Mouse (Mus musculus) erythroblast, adult 5-6 weeks (primary cell): ENCODE data around the gene Gm11554. TPM values are rescaled to one million over a fixed set of nuclear protein-coding genes. Genes with fewer than 3 reads are reported as not detected.
"Not testable (repeated sequence)": the region's sequence is repeated elsewhere in the genome, so short reads cannot be mapped to it uniquely, and the experiment has no call there.

Experiments
- ATAC-seq: replicated peaks from 2 replicates; pipeline ENCODE4 v1.8.0; 2016; ENCODE audit warnings: moderate number of reproducible peaks, mild to moderate bottlenecking, moderate TSS enrichment, inconsistent platforms; ENCODE audit not compliant: poor library complexity, low FRiP score, severe bottlenecking
- total RNA-seq, 2 experiments: library from RNA; stranded (forward) in 1 of 2; stranded (reverse) in 1 of 2; fragments of 150-400 nt in 1 of 2; fragments of 200-764, 138-1000 nt in 1 of 2; gene quantifications; 2 replicates each; pipeline versions ENCODE4 v1.2.3 to v1.2.4; 2015 to 2017; ENCODE audit warnings: low replicate concordance in 2 of 2

Gene Gm11554
- not detected in 2 replicates for total RNA-seq (2015; ENCODE audit: low replicate concordance)
- not detected in 2 replicates for total RNA-seq (2017; ENCODE audit: low replicate concordance)

- not testable (repeated sequence) for ATAC-seq
Observed at GRCm38 (mm10) chr11:99804346-99804745, at the start of gene Gm11554. Gene Gm11554, minus strand, starts transcription at chr11:99804446.

- ATAC-seq = no peak
Observed at GRCm38 (mm10) chr11:99851508-99851907, 47.3 kb upstream of the Gm11554 start, which contains the start of gene Krtap4-16. Gene Krtap4-16, minus strand, starts transcription at chr11:99851608.

GRCm38 (mm10) chr11:99846746-99847145, 42.5 kb upstream of the Gm11554 start:
- no peak for ATAC-seq

- ATAC-seq = no peak
Observed at GRCm38 (mm10) chr11:99842185-99842584, 37.9 kb upstream of the Gm11554 start.

- no peak for ATAC-seq
Observed at GRCm38 (mm10) chr11:99837966-99838365, 33.7 kb upstream of the Gm11554 start, which contains the start of gene 2300003K06Rik. Gene 2300003K06Rik, minus strand, starts transcription at chr11:99838066.

GRCm38 (mm10) chr11:99815566-99815965, 11.3 kb upstream of the Gm11554 start, which contains the start of gene Gm11564:
Gene Gm11564, minus strand, starts transcription at chr11:99815666.
- not testable (repeated sequence) for ATAC-seq

- ATAC-seq = not testable (repeated sequence)
Observed at GRCm38 (mm10) chr11:99809792-99810191, 5.5 kb upstream of the Gm11554 start, which contains the start of gene Krtap4-13. Gene Krtap4-13, minus strand, starts transcription at chr11:99809892.

GRCm38 (mm10) chr11:99798832-99799231, 5.4 kb downstream of the Gm11554 start, which contains the start of gene Gm11569:
Gene Gm11569, minus strand, starts transcription at chr11:99798932.
- ATAC-seq = not testable (repeated sequence)

GRCm38 (mm10) chr11:99793367-99793766, 10.9 kb downstream of the Gm11554 start, which contains the start of gene Gm11596:
Gene Gm11596, minus strand, starts transcription at chr11:99793467.
- ATAC-seq = no peak

- not testable (repeated sequence) for ATAC-seq
Observed at GRCm38 (mm10) chr11:99784900-99785299, 19.3 kb downstream of the Gm11554 start, which contains the start of gene Krtap4-9. Gene Krtap4-9, plus strand, starts transcription at chr11:99785200.

GRCm38 (mm10) chr11:99780604-99781003, 23.6 kb downstream of the Gm11554 start, which contains the start of gene Krtap4-8:
Gene Krtap4-8, minus strand, starts transcription at chr11:99780704.
- no peak for ATAC-seq

GRCm38 (mm10) chr11:99778401-99778800, 25.8 kb downstream of the Gm11554 start:
- no peak for ATAC-seq

- ATAC-seq = not testable (repeated sequence)
Observed at GRCm38 (mm10) chr11:99772813-99773212, 31.4 kb downstream of the Gm11554 start, which contains the start of gene Gm11595. Gene Gm11595, minus strand, starts transcription at chr11:99772913.

- no peak for ATAC-seq
Observed at GRCm38 (mm10) chr11:99768410-99768809, 35.8 kb downstream of the Gm11554 start.

GRCm38 (mm10) chr11:99758877-99759276, 45.4 kb downstream of the Gm11554 start:
- ATAC-seq = no peak

Other genes with a start within 250 kb of the Gm11554 start
Only the 30 nearest of the 43 such genes appear.
- gene Krtap2-4, start 189.6 kb downstream of the Gm11554 start, total RNA-seq (2015; ENCODE audit: low replicate concordance) = not detected in 2 replicates
- not detected in 2 replicates for gene Krtap2-4, start 189.6 kb downstream of the Gm11554 start, total RNA-seq (2017; ENCODE audit: low replicate concordance)
- not detected in 2 replicates for gene Gm11562, start 184.0 kb downstream of the Gm11554 start, total RNA-seq (2015; ENCODE audit: low replicate concordance)
- not detected in 2 replicates for gene Gm11562, start 184.0 kb downstream of the Gm11554 start, total RNA-seq (2017; ENCODE audit: low replicate concordance)
- not detected in 2 replicates for gene Krtap4-1, start 176.2 kb downstream of the Gm11554 start, total RNA-seq (2015; ENCODE audit: low replicate concordance)
- not detected in 2 replicates for gene Krtap4-1, start 176.2 kb downstream of the Gm11554 start, total RNA-seq (2017; ENCODE audit: low replicate concordance)
- not detected in 2 replicates for gene Krtap4-2, start 169.4 kb downstream of the Gm11554 start, total RNA-seq (2015; ENCODE audit: low replicate concordance)
- not detected in 2 replicates for gene Krtap4-2, start 169.4 kb downstream of the Gm11554 start, total RNA-seq (2017; ENCODE audit: low replicate concordance)
- not detected in 2 replicates for gene Krtap4-7, start 160.4 kb downstream of the Gm11554 start, total RNA-seq (2015; ENCODE audit: low replicate concordance)
- gene Krtap4-7, start 160.4 kb downstream of the Gm11554 start, total RNA-seq (2017; ENCODE audit: low replicate concordance) = not detected in 2 replicates
- gene Gm11555, start 154.2 kb downstream of the Gm11554 start, total RNA-seq (2015; ENCODE audit: low replicate concordance) = not detected in 2 replicates
- gene Gm11555, start 154.2 kb downstream of the Gm11554 start, total RNA-seq (2017; ENCODE audit: low replicate concordance) = not detected in 2 replicates
- gene Gm11563, start 145.5 kb downstream of the Gm11554 start, total RNA-seq (2015; ENCODE audit: low replicate concordance) = not detected in 2 replicates
- not detected in 2 replicates for gene Gm11563, start 145.5 kb downstream of the Gm11554 start, total RNA-seq (2017; ENCODE audit: low replicate concordance)
- not detected in 2 replicates for gene Krtap4-6, start 138.5 kb downstream of the Gm11554 start, total RNA-seq (2015; ENCODE audit: low replicate concordance)
- gene Krtap4-6, start 138.5 kb downstream of the Gm11554 start, total RNA-seq (2017; ENCODE audit: low replicate concordance) = not detected in 2 replicates
- not detected in 2 replicates for gene Gm14190, start 113.7 kb downstream of the Gm11554 start, total RNA-seq (2015; ENCODE audit: low replicate concordance)
- gene Gm14190, start 113.7 kb downstream of the Gm11554 start, total RNA-seq (2017; ENCODE audit: low replicate concordance) = not detected in 2 replicates
- gene Gm14180, start 70.2 kb downstream of the Gm11554 start, total RNA-seq (2015; ENCODE audit: low replicate concordance) = not detected in 2 replicates
- gene Gm14180, start 70.2 kb downstream of the Gm11554 start, total RNA-seq (2017; ENCODE audit: low replicate concordance) = not detected in 2 replicates
- not detected in 2 replicates for gene Gm11595, start 31.5 kb downstream of the Gm11554 start, total RNA-seq (2015; ENCODE audit: low replicate concordance)
- not detected in 2 replicates for gene Gm11595, start 31.5 kb downstream of the Gm11554 start, total RNA-seq (2017; ENCODE audit: low replicate concordance)
- gene Krtap4-8, start 23.7 kb downstream of the Gm11554 start, total RNA-seq (2015; ENCODE audit: low replicate concordance) = not detected in 2 replicates
- gene Krtap4-8, start 23.7 kb downstream of the Gm11554 start, total RNA-seq (2017; ENCODE audit: low replicate concordance) = not detected in 2 replicates
- not detected in 2 replicates for gene Krtap4-9, start 19.2 kb downstream of the Gm11554 start, total RNA-seq (2015; ENCODE audit: low replicate concordance)
- not detected in 2 replicates for gene Krtap4-9, start 19.2 kb downstream of the Gm11554 start, total RNA-seq (2017; ENCODE audit: low replicate concordance)
- not detected in 2 replicates for gene Gm11596, start 11.0 kb downstream of the Gm11554 start, total RNA-seq (2015; ENCODE audit: low replicate concordance)
- not detected in 2 replicates for gene Gm11596, start 11.0 kb downstream of the Gm11554 start, total RNA-seq (2017; ENCODE audit: low replicate concordance)
- not detected in 2 replicates for gene Gm11569, start 5.5 kb downstream of the Gm11554 start, total RNA-seq (2015; ENCODE audit: low replicate concordance)
- not detected in 2 replicates for gene Gm11569, start 5.5 kb downstream of the Gm11554 start, total RNA-seq (2017; ENCODE audit: low replicate concordance)
- gene Krtap4-13, start 5.4 kb upstream of the Gm11554 start, total RNA-seq (2015; ENCODE audit: low replicate concordance) = not detected in 2 replicates
- gene Krtap4-13, start 5.4 kb upstream of the Gm11554 start, total RNA-seq (2017; ENCODE audit: low replicate concordance) = not detected in 2 replicates
- not detected in 2 replicates for gene Gm11564, start 11.2 kb upstream of the Gm11554 start, total RNA-seq (2015; ENCODE audit: low replicate concordance)
- gene Gm11564, start 11.2 kb upstream of the Gm11554 start, total RNA-seq (2017; ENCODE audit: low replicate concordance) = not detected in 2 replicates
- not detected in 2 replicates for gene 2300003K06Rik, start 33.6 kb upstream of the Gm11554 start, total RNA-seq (2015; ENCODE audit: low replicate concordance)
- gene 2300003K06Rik, start 33.6 kb upstream of the Gm11554 start, total RNA-seq (2017; ENCODE audit: low replicate concordance) = not detected in 2 replicates
- not detected in 2 replicates for gene Krtap4-16, start 47.2 kb upstream of the Gm11554 start, total RNA-seq (2015; ENCODE audit: low replicate concordance)
- not detected in 2 replicates for gene Krtap4-16, start 47.2 kb upstream of the Gm11554 start, total RNA-seq (2017; ENCODE audit: low replicate concordance)
- not detected in 2 replicates for gene Gm11568, start 53.5 kb upstream of the Gm11554 start, total RNA-seq (2015; ENCODE audit: low replicate concordance)
- gene Gm11568, start 53.5 kb upstream of the Gm11554 start, total RNA-seq (2017; ENCODE audit: low replicate concordance) = not detected in 2 replicates
- gene Gm11559, start 60.0 kb upstream of the Gm11554 start, total RNA-seq (2015; ENCODE audit: low replicate concordance) = not detected in 2 replicates
- gene Gm11559, start 60.0 kb upstream of the Gm11554 start, total RNA-seq (2017; ENCODE audit: low replicate concordance) = 1.3 TPM in 1 of 2 replicates, not detected in the other
- gene Krtap9-1, start 68.9 kb upstream of the Gm11554 start, total RNA-seq (2015; ENCODE audit: low replicate concordance) = not detected in 2 replicates
- not detected in 2 replicates for gene Krtap9-1, start 68.9 kb upstream of the Gm11554 start, total RNA-seq (2017; ENCODE audit: low replicate concordance)
- gene Gm11567, start 74.7 kb upstream of the Gm11554 start, total RNA-seq (2015; ENCODE audit: low replicate concordance) = not detected in 2 replicates
- not detected in 2 replicates for gene Gm11567, start 74.7 kb upstream of the Gm11554 start, total RNA-seq (2017; ENCODE audit: low replicate concordance)
- gene Krtap31-1, start 103.5 kb upstream of the Gm11554 start, total RNA-seq (2015; ENCODE audit: low replicate concordance) = not detected in 2 replicates
- not detected in 2 replicates for gene Krtap31-1, start 103.5 kb upstream of the Gm11554 start, total RNA-seq (2017; ENCODE audit: low replicate concordance)
- not detected in 2 replicates for gene Gm11565, start 110.3 kb upstream of the Gm11554 start, total RNA-seq (2015; ENCODE audit: low replicate concordance)
- not detected in 2 replicates for gene Gm11565, start 110.3 kb upstream of the Gm11554 start, total RNA-seq (2017; ENCODE audit: low replicate concordance)
- not detected in 2 replicates for gene Krtap31-2, start 131.8 kb upstream of the Gm11554 start, total RNA-seq (2015; ENCODE audit: low replicate concordance)
- gene Krtap31-2, start 131.8 kb upstream of the Gm11554 start, total RNA-seq (2017; ENCODE audit: low replicate concordance) = not detected in 2 replicates
- not detected in 2 replicates for gene Krtap9-5, start 144.0 kb upstream of the Gm11554 start, total RNA-seq (2015; ENCODE audit: low replicate concordance)
- gene Krtap9-5, start 144.0 kb upstream of the Gm11554 start, total RNA-seq (2017; ENCODE audit: low replicate concordance) = not detected in 2 replicates
- not detected in 2 replicates for gene Krtap29-1, start 174.6 kb upstream of the Gm11554 start, total RNA-seq (2015; ENCODE audit: low replicate concordance)
- gene Krtap29-1, start 174.6 kb upstream of the Gm11554 start, total RNA-seq (2017; ENCODE audit: low replicate concordance) = not detected in 2 replicates
- not detected in 2 replicates for gene Krtap16-1, start 182.2 kb upstream of the Gm11554 start, total RNA-seq (2015; ENCODE audit: low replicate concordance)
- not detected in 2 replicates for gene Krtap16-1, start 182.2 kb upstream of the Gm11554 start, total RNA-seq (2017; ENCODE audit: low replicate concordance)
- gene Krtap17-1, start 189.5 kb upstream of the Gm11554 start, total RNA-seq (2015; ENCODE audit: low replicate concordance) = not detected in 2 replicates
- gene Krtap17-1, start 189.5 kb upstream of the Gm11554 start, total RNA-seq (2017; ENCODE audit: low replicate concordance) = not detected in 2 replicates